Mouse (Mus musculus): ENCODE results near the gene Pcbp3. TPM values are rescaled to one million over a fixed set of nuclear protein-coding genes. Genes with fewer than 3 reads are reported as not detected.

Gene Pcbp3
- polyA plus RNA-seq, 1 experiment from 2014 or later, result 146 TPM

GRCm38 (mm10) chr10:76725097-76725496, 236.6 kb downstream of the Pcbp3 start:
- 97% methylated on average over 2 of the region's 2 CpGs for WGBS
- no peak overlapping the region for H3K27ac ChIP-seq (replicated peaks)
- no peaks in the 10 kb centered on the region for H3K9me3 ChIP-seq
- no peaks in the 10 kb centered on the region for H3K27me3 ChIP-seq
- H3K36me3 ChIP-seq, result no peaks in the 10 kb centered on the region
- H3K4me3 ChIP-seq, result peak overlapping the region; percentile 22; the same call in 1 of the 2 replicates
- peaks cover 4% of the 10 kb centered on the region; the same call in 1 of the 2 replicates for H3K4me1 ChIP-seq (replicated peaks)
- ATAC-seq (ENCODE audit: low read depth), result no peak
- H3K4me2 ChIP-seq, result peak overlapping the region; percentile 30
- no peak overlapping the region for H3K9ac ChIP-seq

- no peak overlapping the region for H3K27ac ChIP-seq (replicated peaks)
- ATAC-seq (ENCODE audit: low read depth), result no peak
- H3K4me2 ChIP-seq, result peak overlapping the region; percentile 30
- 59% methylated on average over 5 of the region's 5 CpGs for WGBS
- peaks cover 4% of the 10 kb centered on the region; the same call in 1 of the 2 replicates for H3K4me1 ChIP-seq (replicated peaks)
- no peaks in the 10 kb centered on the region for H3K27me3 ChIP-seq
- no peaks in the 10 kb centered on the region for H3K36me3 ChIP-seq
- H3K9ac ChIP-seq, result no peak overlapping the region
- H3K9me3 ChIP-seq, result no peaks in the 10 kb centered on the region
- H3K4me3 ChIP-seq, result no peak overlapping the region
These were observed 237.4 kb downstream of the Pcbp3 start for GRCm38 (mm10) chr10:76724231-76724736.

- 89% methylated on average over 18 of the region's 18 CpGs for WGBS
- ATAC-seq (ENCODE audit: low read depth), result no peak
- Histone ChIP-seq H3K27me3 (no peaks in the 10 kb centered on the region), H3K4me1 (replicated peaks) (no peaks in the 10 kb centered on the region), H3K4me3 (no peak overlapping the region), H3K9ac (no peak overlapping the region), H3K36me3 (no peaks in the 10 kb centered on the region), H3K4me2 (no peak overlapping the region), H3K9me3 (no peaks in the 10 kb centered on the region), H3K27ac (replicated peaks) (no peak overlapping the region)
These were observed 238.8 kb downstream of the Pcbp3 start for GRCm38 (mm10) chr10:76722751-76723450.

- 92% methylated on average over 6 of the region's 6 CpGs for WGBS
These were observed 239.9 kb downstream of the Pcbp3 start for GRCm38 (mm10) chr10:76721746-76722145.

GRCm38 (mm10) chr10:76721216-76721615, 240.5 kb downstream of the Pcbp3 start:
- ATAC-seq (ENCODE audit: low read depth), result no peak
- Histone ChIP-seq H3K4me2 (no peak overlapping the region), H3K9ac (no peak overlapping the region), H3K27ac (replicated peaks) (no peak overlapping the region), H3K27me3 (no peaks in the 10 kb centered on the region), H3K36me3 (no peaks in the 10 kb centered on the region), H3K9me3 (no peaks in the 10 kb centered on the region), H3K4me1 (replicated peaks) (no peaks in the 10 kb centered on the region), H3K4me3 (no peak overlapping the region)
- 81% methylated on average over 11 of the region's 11 CpGs for WGBS

More at GRCm38 (mm10) chr10:76721746-76722145, 239.9 kb downstream of the Pcbp3 start:
- Histone ChIP-seq H3K4me3 (no peak overlapping the region), H3K36me3 (no peaks in the 10 kb centered on the region), H3K27ac (replicated peaks) (no peak overlapping the region), H3K4me1 (replicated peaks) (no peaks in the 10 kb centered on the region), H3K9ac (no peak overlapping the region), H3K9me3 (no peaks in the 10 kb centered on the region), H3K27me3 (no peaks in the 10 kb centered on the region), H3K4me2 (no peak overlapping the region)
- ATAC-seq (ENCODE audit: low read depth), result no peak

GRCm38 (mm10) chr10:76717631-76718030, 244.1 kb downstream of the Pcbp3 start:
- Histone ChIP-seq H3K27me3 (no peaks in the 10 kb centered on the region), H3K4me1 (replicated peaks) (no peaks in the 10 kb centered on the region), H3K9ac (no peak overlapping the region), H3K4me2 (no peak overlapping the region), H3K27ac (replicated peaks) (no peak overlapping the region), H3K4me3 (no peak overlapping the region), H3K36me3 (no peaks in the 10 kb centered on the region), H3K9me3 (no peaks in the 10 kb centered on the region)
- 90% methylated on average over 4 of the region's 4 CpGs for WGBS
- ATAC-seq (ENCODE audit: low read depth), result no peak

GRCm38 (mm10) chr10:76717026-76717425, 244.7 kb downstream of the Pcbp3 start:
- H3K36me3 ChIP-seq, result no peaks in the 10 kb centered on the region
- H3K4me3 ChIP-seq, result no peak overlapping the region
- no peaks in the 10 kb centered on the region for H3K27me3 ChIP-seq
- 93% methylated on average over 7 of the region's 7 CpGs for WGBS
- H3K4me2 ChIP-seq, result no peak overlapping the region
- H3K9me3 ChIP-seq, result no peaks in the 10 kb centered on the region
- no peak for ATAC-seq (ENCODE audit: low read depth)
- no peaks in the 10 kb centered on the region for H3K4me1 ChIP-seq (replicated peaks)
- no peak overlapping the region for H3K9ac ChIP-seq
- H3K27ac ChIP-seq (replicated peaks), result no peak overlapping the region

GRCm38 (mm10) chr10:76714303-76714702, 247.4 kb downstream of the Pcbp3 start:
- no peaks in the 10 kb centered on the region for H3K4me1 ChIP-seq (replicated peaks)
- no peak overlapping the region for H3K4me3 ChIP-seq
- no peak overlapping the region for H3K4me2 ChIP-seq
- H3K36me3 ChIP-seq, result no peaks in the 10 kb centered on the region
- WGBS, result 86% methylated on average over 7 of the region's 7 CpGs
- no peak overlapping the region for H3K9ac ChIP-seq
- no peak for ATAC-seq (ENCODE audit: low read depth)
- no peak overlapping the region for H3K27ac ChIP-seq (replicated peaks)
- H3K27me3 ChIP-seq, result no peaks in the 10 kb centered on the region
- H3K9me3 ChIP-seq, result no peaks in the 10 kb centered on the region

GRCm38 (mm10) chr10:76712500-76712899, 249.2 kb downstream of the Pcbp3 start:
- no peak for ATAC-seq (ENCODE audit: low read depth)

More at GRCm38 (mm10) chr10:76712500-76712899, 249.2 kb downstream of the Pcbp3 start:
- no peaks in the 10 kb centered on the region for H3K9me3 ChIP-seq
- H3K36me3 ChIP-seq, result no peaks in the 10 kb centered on the region
- no peak overlapping the region for H3K4me3 ChIP-seq
- WGBS, result 90% methylated on average over 3 of the region's 3 CpGs
- H3K4me2 ChIP-seq, result no peak overlapping the region
- no peaks in the 10 kb centered on the region for H3K27me3 ChIP-seq
- no peak overlapping the region for H3K27ac ChIP-seq (replicated peaks)
- no peak overlapping the region for H3K9ac ChIP-seq
- H3K4me1 ChIP-seq (replicated peaks), result no peaks in the 10 kb centered on the region

Other genes starting within 250 kb of the Pcbp3 start
- 28.1 and 36.0 TPM in 2 replicates for gene Col6a1, start 235.7 kb downstream of the Pcbp3 start, polyA plus RNA-seq (2015; fragmentation: Nextera tagmentation; extraction: Ambion mirVana)
- gene Slc19a1, start 70.4 kb upstream of the Pcbp3 start, polyA plus RNA-seq (2015; fragmentation: Nextera tagmentation; extraction: Ambion mirVana), result 33.9 and 34.9 TPM in 2 replicates
- 63.3 and 64.2 TPM in 2 replicates for gene Col18a1, start 204.7 kb upstream of the Pcbp3 start, polyA plus RNA-seq (2015; fragmentation: Nextera tagmentation; extraction: Ambion mirVana)

Data from neural tube, embryonic 13.5 days (tissue).